Mouse (Mus musculus) megakaryocyte-erythroid progenitor cell, adult 5-6 weeks (primary cell): ENCODE measurements at regions not wholly inside any gene's neighbourhood (a gene's known extent, or its start where the extent isn't known, plus 50 kb on each side); places are given as distances from the start of the nearest gene placed in this dataset.

Experiments
- ATAC-seq: replicated peaks from 2 replicates; pipeline ENCODE4 v1.8.0; 2016; ENCODE audit warnings: mild to moderate bottlenecking, inconsistent platforms; ENCODE audit not compliant: severe bottlenecking, poor library complexity, low FRiP score, low TSS enrichment

DNA sequence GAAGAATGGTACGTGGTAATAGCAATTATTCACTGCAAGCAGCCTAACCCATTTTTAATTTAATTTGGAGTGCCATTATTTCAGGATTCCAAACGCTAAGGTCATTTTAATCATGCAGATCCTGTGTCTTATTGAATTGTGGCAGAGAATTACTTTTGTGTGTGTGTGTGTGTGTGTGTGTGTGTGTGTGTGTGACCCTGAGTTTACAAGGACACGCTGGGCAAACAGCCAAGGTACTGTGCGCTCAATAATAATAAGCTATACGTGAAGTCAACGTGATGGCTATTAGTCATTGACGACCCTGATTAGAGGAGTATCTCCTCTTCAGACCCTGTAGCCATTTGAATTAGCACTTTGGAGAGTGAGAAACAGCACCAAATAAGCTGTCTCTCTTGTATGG is 144.1 kb downstream of the Klf7 start:
- no peak for ATAC-seq

DNA sequence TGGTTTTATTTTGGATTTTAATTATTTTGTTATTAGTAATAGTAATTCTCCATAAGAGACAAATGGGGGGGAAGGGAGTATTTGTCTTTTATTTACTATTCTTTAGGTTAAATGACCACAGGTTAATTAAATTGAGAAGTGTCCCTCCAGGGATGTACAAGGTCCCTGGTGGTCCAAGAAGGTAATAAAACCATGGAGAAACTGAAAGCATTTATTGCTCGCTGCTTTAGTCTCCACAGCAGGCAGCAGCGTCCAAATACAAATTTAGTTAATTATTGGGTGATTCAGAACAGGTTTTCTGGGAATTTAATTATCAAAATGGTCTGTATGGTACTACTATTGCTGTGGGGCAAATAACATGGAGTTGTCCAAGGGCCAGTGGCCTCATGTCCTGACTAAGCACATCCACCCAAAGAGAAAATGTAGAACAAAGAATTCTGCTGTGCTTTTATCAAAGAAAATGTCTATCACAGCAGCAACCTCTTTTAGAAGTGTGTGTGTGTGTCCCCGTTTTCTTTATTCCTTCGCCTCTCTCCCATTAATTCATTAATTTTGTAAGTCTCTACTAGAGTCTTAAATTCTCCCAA is 144.7 kb downstream of the Klf7 start:
- ATAC-seq = no peak

DNA sequence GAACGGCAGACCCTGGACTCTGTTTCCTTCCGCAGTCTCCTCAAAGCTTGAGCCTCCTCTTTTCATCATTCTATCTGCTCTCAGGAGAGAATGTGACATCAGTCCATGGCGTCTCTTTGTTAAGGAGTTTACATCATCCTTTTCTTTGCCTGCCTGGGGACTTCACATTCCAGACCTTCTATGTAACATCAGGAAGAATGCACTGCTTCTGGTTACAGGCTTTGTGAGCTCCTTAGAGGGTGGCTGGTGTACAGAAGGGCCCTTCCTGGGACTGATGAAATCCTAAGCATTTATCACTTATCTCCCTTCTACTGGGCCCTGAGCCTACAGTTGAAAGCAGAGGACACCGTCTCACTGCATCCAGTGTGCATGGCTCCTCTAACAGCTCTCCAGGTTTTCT is 145.2 kb downstream of the Klf7 start:
- no peak for ATAC-seq

DNA sequence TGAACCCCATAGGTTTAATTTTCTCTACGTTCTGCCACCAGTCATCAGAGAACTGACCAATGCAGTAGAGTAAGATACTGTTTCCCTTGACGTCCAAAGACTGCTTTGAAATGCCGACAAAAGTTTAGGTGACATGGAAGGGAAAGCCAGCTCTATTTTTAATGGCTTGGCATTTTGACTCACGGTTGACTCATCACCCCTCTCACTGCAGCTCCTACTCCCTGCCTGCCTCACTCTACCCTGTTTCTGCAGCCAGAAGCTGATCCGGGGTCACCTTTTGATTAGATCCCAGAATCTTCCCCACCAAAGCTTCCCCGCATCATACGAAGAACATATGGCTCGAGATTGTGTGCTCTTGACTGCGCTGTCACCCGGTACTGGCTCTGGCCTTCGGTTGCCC is 154.2 kb downstream of the Klf7 start:
- ATAC-seq = no peak

DNA sequence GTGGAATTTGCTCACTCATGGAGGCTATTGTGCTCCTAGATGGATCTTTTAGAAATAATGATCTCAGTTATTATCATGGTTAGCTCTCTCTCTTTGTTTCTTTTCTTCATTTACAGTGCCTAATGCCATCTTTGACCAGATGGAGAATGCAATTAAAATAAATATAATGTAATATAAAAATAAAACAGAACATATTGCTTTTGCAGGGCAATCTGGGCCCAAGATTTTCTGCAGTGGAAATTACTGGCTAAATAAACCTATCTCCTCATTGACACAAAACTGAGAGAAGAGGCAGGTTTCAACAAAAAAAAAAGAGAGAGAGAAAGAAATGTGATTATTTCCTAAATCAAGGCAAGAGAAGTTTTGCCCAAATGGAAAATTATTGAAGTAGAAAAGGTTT is 156.6 kb downstream of the Klf7 start:
- no peak for ATAC-seq

DNA sequence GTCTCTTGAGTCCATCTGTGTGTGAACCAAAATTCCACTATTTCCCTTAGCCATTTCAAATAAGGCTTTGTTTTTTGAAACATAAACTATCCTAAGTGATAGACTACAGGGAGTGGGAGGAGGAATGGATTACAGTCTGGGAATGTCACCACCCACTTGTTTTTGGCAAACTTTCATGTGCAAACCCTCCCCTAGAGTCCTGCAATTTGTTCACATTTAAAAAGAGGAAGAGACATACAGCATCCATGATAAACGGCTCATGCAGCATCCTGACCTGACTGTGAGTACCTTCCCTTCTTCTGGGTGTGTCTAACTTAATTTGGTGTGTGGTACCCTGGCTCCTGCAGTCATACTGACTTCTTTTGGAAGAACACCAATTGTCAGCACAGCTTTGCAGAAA is 157.6 kb downstream of the Klf7 start:
- no peak for ATAC-seq

DNA sequence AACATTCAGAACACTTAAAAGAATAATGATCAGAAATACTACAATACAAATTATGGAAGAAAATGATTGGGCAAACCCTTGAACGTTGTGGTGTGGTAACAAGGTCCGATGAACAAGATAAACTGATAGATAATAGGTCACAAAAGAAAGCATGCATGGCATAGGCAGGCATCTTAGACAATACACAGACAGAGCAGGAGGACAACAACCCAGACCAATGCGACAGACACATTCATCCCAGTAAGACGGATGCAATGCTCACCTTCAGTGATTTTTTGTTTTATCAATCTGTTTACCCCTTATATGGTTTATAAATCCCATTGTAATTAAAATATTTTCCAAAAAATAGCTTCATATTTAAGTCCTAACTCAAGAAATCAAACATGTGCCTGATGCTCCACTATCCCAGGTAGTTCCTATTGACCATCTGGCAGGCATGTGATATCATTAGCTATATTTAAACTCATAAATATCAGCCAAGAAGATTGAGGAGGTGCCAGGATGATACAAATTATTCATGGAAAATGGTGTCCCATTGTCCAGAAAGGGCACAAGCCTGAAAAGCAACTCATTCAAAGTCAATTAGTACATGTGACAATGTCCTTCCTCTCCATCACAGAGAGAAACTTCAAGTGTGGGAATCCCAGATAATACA is 166.3 kb downstream of the Klf7 start:
- ATAC-seq = no peak

DNA sequence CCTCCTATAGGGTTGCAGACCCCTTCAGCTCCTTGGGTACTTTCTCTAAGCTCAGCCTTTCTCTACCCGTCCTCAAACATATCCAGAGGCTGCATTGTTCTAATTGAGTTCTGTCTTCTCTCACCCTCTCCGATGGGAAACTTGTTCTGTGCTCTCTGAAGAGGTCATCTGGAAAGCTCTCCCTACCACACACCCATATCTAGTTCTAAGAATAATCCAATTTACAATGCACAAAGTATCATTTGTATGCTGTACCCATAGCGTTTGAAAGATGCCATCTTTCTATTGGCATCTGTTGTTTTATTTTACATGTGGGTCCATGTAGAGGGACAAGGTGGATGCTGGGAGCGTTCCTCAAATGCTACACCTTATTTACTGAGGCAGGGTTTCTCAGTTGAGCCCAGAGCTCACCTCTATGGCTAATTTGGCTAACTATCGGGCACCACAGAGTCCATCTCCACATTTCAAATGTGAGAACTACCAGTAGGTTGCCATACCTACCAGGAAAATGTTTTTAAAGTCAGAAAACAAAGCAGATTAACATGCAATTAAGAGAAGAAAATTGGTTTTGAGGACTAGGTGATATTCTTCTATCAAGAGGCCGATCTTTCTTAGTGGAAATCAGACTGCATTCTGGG is 167.1 kb downstream of the Klf7 start:
- no peak for ATAC-seq

DNA sequence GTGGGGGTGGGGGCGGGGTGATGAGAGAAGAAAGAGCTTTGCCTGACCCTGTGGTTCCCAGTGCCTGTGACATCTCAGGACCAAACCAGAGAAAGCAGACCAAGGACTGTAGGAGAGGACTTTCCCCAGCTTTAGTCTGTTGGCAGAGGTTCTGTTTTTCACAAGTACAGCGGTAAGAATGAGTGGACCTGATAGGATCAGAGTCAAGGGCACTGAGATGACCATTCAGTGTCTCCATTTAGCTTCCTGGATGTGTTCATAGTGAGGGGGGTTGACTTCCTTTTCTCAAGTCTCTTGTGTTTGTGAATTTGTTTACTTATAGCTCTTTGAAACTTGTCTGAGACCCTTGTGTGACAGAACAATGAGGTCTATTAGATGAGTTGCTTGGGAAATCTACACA is 167.9 kb downstream of the Klf7 start:
- no peak for ATAC-seq

DNA sequence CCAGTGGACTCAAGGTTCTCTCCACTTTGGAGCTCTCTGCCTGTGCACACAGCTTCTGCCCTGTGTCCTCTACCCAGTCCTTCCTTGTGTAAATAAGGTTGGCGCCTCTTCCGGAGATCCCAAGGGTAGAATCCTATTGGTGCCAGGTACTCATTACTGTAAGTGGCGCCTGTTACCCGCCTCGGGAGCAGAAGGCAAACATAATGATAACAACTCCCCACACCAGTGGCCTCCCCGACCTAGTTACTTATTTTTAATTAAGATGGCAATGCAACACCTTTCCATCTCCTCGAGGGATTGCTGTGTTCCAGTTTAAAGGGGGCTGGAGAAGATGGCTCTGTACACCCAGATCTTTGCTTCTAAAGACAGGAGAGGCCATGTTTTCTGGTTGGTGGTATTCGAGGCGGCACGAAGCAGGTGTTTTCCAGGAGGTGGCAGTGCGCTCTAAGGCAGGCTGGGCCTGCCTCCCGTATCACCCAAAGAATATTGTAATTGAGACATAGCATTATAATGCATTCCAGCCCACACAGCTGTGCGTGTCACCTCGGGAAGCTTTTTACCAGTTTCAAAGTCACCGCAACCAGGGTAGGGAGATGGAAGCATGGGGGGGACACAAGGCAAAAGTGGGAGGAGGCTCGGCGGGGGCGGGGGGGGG is 168.7 kb downstream of the Klf7 start:
- ATAC-seq = peak; percentile 65; the same call in 1 of the 2 replicates

DNA sequence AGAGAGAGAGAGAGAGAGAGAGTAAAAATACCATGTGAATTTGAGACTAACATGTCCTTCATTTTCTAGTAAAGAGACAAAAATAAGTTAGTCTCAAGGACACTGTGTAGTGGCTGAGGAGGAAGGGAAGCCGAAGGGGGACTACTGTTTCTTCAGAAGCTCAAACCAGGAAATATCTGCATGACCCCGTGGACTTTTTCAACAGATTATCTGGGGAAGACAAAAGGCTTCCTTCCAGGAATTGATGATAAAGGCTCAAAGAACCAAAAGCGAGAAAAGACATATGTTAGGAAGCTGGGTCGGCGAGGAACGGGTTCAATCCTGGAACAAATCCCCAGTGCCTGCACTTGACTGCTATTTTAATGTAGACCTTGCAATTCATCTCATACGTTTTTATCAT is 170.4 kb downstream of the Klf7 start:
- ATAC-seq = no peak

DNA sequence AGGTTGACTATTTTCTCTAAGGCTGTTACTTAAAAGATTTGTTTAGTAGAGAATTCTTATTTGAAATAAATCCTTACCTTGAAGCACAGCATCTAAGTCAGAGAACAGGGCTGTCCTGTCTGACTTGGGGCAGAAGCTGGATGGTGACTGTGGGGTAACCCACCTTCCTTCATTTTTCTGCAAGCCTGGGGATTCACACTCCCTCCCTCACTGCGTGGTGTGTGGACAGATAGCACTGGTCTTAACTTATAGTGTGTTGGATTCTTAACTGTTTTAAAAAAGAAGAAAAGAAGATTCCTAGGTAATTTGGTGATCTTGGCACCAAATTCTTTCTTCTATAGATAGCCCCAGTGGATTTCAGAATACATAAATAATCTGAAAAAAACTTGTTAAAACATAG is 174.8 kb downstream of the Klf7 start:
- no peak for ATAC-seq

DNA sequence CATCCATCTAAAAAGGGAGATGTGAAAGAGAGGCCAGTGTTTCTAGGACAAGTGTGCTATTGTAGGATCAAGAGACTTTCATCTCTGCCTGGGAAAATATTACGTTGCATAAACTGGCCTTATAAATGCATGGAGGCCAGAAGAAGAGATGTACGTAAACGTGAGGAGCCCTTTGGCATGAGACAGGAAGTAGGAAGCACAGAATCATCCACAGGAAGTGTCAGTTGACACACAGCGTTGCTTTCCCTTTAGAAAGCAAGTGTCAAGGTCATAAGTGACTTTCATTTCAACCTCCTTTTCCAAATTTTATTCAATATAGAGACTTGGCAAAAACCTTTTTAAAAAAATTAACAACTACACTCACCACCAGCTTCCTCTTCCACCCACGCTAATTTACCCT is 175.2 kb downstream of the Klf7 start:
- no peak for ATAC-seq

DNA sequence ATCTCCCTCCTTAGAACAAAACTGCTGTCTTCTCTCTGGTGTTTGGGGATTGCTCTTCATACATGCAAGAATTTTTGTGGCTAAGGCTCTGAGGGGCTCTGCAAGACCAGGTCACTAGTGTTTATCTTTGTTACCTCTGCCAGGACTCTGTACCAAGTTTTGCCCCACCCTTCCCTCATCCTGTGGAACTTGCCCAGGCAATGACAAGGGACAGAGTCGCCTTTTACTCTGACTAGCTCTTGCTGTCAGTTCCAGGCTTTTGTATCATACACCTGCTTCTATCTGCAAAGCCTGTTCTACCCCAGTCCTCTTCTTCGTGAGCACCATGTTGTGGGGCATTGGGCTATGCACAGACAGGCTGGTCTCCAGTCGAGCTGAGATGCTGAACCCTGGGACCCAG is 175.7 kb upstream of the 4933402D24Rik start:
- no peak for ATAC-seq

DNA sequence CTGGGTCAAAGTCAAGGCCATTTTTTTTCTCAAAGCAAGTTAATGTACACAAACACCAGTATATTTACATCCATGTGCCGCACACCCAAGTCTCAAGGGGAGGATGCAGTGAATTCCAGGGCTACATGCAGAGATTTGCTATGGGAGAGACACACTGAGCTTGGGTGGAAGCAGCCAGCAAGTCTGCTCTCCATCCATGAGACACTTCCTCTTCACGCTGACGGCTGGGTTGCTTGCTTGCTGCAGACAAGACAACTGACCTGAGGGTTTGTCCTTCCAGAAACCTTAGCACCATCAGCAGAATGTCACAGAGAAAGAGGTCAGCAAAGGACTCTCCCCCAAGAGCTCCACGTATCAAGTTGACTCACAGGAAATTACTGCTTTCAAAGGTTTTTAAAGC is 169.3 kb upstream of the 4933402D24Rik start:
- no peak for ATAC-seq

DNA sequence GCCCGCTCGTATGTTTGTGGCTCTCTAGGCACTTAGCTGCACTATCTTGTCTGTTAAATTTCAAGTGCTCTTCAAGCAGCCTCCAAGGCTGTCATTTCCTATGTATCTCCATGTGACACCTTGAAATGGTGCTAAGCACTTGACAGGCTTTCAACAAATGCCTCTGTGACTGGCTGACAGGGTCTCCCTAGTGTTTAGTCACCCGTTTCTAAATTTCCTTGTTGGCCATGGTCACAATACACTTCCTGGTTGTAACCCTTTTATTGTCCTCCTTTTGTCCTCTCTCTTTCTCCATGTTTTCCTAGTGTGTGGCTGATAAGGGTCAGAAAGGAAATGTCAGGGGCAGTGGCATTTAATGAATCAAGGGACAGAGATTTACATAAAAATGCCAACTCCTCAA is 168.4 kb upstream of the 4933402D24Rik start:
- no peak for ATAC-seq

DNA sequence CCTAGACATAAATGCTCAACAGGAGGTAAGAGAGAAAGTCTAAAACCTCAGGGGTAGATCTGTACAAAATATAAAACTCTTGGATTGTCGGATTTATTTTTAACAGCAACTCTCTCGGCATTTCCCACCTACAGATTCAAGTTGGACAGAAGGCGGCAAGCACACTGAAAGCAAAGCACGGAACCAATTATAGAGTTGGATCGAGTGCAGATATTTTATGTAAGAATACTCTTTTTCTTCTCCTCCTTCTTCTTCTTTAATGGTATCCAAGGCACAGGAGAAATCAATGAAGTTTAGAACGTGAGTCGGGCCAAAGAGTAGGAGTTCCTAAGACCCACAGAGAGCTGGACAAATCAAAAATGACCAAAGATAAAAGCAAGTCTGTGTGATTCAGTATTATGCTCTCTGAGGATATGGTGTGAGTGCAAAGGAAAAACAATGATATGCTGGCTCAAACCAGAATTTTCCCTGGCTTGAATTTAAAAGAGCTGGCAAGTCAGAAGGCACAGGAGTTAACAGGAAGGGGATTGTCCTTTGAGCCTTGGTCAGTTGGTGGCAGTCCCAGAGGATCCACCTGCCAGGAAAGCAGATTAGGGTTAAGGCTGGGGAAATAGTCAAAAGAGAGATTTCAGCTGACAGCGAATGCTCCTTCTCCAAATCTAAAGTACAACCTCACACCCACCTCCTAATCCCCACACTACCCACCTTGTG is 165.7 kb upstream of the 4933402D24Rik start:
- ATAC-seq = no peak

DNA sequence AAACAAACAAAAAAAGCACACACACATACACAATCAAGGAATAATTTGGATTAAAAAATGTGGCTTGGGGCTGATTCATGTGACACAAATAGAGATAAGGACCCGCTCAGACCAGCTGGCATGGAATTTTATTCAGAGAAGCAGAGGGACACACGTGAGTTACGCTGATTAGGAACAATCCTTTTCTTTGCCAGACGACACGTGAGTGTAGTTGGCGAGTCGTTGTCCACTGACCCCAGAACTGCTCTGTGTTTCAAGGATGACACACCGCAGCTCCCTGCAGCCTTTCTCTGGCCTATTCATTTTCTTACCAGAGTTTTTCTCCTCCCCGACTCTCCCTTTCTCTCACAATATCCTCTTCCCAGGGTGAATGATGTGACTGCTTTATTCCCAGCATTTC is 163.4 kb upstream of the 4933402D24Rik start:
- no peak for ATAC-seq

DNA sequence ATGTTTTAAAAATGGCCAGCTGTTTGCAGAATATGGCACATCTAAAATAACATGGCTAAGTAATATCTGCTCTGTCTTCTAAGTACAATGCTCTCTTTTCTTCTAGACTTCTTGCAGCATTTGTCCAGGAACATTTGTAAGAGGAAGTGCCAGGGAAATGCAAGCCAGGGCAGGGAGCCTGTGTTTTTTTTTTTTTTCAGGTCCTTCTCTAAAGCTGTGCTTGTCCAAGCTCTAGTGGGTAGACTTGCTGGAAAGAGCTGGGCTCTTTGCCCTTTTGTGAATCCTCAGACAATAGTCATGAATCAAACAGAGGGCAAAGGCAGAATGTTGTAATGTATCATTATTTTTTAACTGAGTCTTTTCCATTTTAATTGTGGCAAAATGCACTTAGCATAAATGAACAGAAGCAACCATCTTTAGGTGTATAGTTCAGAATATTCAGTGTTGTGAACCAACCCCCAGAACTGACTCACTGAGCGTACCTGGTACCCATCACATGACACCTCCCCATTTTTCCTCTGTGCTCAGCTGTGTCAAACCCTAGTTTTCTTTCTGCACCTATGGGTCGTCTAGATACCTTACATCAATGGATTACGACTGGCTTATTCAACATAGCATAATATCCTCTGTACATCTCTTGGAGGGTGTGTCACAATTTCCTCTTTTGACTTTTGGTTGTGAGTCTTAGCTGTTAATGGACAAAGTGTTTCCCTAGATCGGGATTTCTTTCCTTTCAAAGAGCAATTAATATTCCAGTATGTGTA is 160.5 kb upstream of the 4933402D24Rik start:
- no peak for ATAC-seq

DNA sequence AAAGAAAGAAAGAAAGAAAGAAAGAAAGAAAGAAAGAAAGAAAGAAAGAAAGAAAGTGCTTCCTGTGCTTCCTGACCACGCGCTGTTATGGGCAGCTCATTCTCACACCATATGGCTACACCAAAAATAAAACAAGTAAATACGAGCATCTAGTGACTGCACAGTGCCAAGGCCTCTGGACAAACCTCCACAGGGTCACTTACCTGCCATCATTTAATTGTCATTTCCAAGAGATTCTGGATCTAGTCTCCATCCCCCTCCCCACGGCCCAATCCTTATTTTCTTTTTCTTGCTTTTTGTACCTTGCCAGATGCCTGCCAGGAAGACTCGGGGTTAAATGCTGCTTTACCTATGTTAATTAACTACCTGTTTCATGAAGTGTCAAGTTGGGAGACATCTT is 159.8 kb upstream of the 4933402D24Rik start:
- no peak for ATAC-seq
